Mouse (Mus musculus) limb, embryonic 10.5 days (tissue): ENCODE data around the gene Rere. TPM values are rescaled to one million over a fixed set of nuclear protein-coding genes. Genes with fewer than 3 reads are reported as not detected.

Experiments used
- DNase-seq: peaks from one replicate; pipeline ENCODE4 v3.0.0-alpha.2; 2017; ENCODE audit warnings: low spot score
- H3K27ac ChIP-seq: fragments of 300-500 bp; sonication (generic); 2 replicates; pipeline ENCODE4 v1.5.1; 2016; ENCODE audit warnings: mild to moderate bottlenecking
- H3K27me3 ChIP-seq: fragments of 300-500 bp; sonication (generic); 2 replicates; pipeline ENCODE4 v1.6.1; 2016; ENCODE audit warnings: low read depth, mild to moderate bottlenecking; ENCODE audit not compliant: poor library complexity, severe bottlenecking
- H3K36me3 ChIP-seq: fragments of 300-500 bp; sonication (generic); 2 replicates; pipeline ENCODE4 v1.6.1; 2016; ENCODE audit warnings: mild to moderate bottlenecking, moderate library complexity
- H3K4me1 ChIP-seq: fragments of 300-500 bp; sonication (generic); 2 replicates; pipeline ENCODE4 v1.6.1; 2016
- H3K4me3 ChIP-seq: fragments of 300-500 bp; sonication (generic); 2 replicates; pipeline ENCODE4 v1.5.1; 2016; ENCODE audit warnings: mild to moderate bottlenecking, moderate library complexity
- H3K9me3 ChIP-seq: fragments of 300-500 bp; sonication (generic); replicated peaks from 2 replicates; pipeline ENCODE4 v1.6.1; 2016; ENCODE audit warnings: mild to moderate bottlenecking
- WGBS: fragments of 180-500 bp; shearing (Covaris S2); methylation state at CpG from one replicate; pipeline ENCODE4 v1.1.7; 2016; 5-methylcytosine and 5-hydroxymethylcytosine counted together
- polyA plus RNA-seq: library from polyadenylated mRNA; unstranded; fragments of >200 nt; fragmentation: Nextera tagmentation; extraction: Ambion mirVana; gene quantifications from 2 replicates; pipeline ENCODE4 v1.2.1, GENCODE M21; 2016

Rere gene
- polyA plus RNA-seq, 1 experiment from 2014 or later, result 40.3 TPM

DNA sequence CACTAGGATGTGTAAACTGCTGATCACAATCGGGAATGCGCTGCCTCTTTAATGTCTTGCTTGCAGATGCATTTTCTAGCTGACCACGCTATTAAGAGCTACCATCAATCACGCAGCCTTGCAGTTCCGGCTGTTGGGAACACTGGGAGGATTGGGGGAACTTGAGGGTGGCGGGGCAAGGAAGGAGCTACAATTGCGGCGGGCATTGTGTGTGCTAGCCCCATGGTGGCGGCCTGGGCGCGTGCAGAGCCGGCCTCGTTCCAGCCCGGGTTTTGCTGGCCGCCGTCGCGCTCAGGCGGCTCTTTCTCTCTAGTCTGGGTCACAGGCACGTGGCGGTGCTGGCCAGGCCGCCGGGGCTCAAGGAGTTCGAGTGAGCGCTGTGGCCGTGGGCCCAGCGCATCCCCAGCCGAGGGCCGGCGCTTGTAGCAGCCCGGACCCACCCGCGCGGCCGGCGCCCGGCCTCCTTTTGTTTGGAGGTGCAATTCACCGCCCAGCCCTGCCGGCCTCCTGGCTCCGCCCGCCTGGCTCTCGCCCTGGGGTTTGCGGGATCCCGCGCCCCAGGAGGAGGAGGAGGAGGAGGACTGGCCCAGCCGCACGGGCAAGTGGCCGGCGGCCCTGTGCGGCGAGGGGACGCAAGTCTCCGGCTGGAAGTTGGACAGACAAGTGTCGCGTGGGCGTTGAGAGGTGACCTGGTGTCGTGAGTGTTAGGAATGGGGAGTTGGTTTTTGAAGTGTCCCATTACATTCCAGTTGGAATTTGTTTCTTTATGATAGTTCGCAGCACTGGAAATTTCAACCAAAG lies 90.3 kb downstream of the Rere start:
- DNase-seq, result peak; percentile 89
- H3K4me1 ChIP-seq, result peaks cover 79% of the 10 kb centered on the region
- no peaks in the 10 kb centered on the region for H3K9me3 ChIP-seq
- peak overlapping the region; percentile 79 for H3K4me3 ChIP-seq
- H3K27me3 ChIP-seq, result no peaks in the 10 kb centered on the region
- WGBS, result under 1% methylated on average over 58 of the region's 58 CpGs
- H3K27ac ChIP-seq, result peak overlapping the region; percentile 99
- H3K36me3 ChIP-seq, result no peaks in the 10 kb centered on the region

DNA sequence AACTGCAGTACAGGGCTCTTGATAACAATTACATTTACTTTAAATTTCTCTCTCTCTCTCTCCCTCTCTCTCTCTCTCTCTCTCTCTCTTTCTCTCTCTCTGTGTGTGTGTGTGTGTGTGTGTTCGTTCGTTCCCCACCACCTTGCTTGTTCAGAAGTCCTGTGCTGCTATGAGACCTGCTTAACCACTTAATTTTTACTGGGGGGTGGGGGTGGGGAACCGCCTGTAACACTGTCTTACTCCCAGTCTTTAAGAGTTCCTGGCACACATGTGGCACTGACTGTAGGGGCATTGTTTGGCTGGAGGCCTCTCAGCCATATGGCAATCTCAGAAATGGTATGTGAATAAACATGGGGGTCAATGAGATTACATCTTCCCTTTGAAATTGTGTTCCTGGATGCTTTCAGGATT lies 91.2 kb downstream of the Rere start:
- WGBS, result 0% methylated on average over 3 of the region's 3 CpGs

DNA sequence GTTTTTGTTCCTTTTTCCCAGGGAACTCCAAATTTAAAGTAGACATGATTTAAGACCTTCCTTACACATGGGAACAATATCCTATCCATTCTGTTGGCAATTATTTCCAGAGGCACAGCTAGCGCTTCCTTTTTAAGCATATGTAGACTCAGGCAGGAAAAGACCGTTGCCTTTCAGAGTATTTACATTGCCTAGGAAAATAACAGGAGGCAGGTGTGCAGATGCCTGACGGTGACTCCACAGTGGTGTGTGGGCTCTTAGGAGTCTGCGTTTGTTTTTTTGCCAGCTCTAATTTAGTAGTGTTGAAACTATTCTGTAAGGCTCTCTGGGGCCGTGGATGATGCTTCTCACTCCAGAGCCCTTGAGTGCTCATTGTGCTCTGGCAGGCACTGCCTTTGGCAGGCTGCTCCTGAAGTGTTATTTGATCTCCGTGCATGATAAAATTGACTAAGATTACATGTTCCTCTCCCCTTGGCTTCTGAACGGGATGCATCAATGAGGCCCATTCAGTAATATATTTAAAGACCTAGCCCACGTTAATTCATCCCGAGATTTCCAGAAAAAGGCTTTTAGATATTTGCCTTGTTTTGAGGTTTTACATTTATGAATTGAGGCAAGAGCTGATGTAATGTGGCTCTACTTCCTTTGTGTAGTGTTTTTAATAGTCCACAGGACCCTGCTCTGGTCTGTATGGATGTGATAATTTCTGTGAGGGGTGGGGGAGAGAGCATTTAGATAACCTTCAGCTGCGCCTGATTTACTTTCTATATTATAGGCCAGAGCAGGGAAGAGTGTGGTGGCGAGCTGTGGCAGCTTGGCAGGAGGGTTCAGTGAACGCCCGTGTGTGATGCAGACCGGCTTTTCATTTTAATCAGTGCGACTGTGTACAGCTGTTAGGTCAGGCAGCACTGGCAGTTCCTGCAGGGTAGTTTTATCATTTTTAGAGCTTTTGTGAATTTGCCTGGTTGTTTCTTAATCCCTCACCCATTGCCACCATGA lies 92.0 kb downstream of the Rere start:
- H3K4me3 ChIP-seq, result peak overlapping the region; percentile 79
- DNase-seq, result peak; percentile 61

More for the DNA sequence above, 91.2 kb downstream of the Rere start:
- Histone ChIP-seq H3K4me3 (peak overlapping the region; percentile 79), H3K27ac (peak overlapping the region; percentile 99), H3K27me3 (no peaks in the 10 kb centered on the region), H3K36me3 (no peaks in the 10 kb centered on the region), H3K4me1 (peaks cover 80% of the 10 kb centered on the region), H3K9me3 (no peaks in the 10 kb centered on the region)
- DNase-seq, result peak; percentile 66

DNA sequence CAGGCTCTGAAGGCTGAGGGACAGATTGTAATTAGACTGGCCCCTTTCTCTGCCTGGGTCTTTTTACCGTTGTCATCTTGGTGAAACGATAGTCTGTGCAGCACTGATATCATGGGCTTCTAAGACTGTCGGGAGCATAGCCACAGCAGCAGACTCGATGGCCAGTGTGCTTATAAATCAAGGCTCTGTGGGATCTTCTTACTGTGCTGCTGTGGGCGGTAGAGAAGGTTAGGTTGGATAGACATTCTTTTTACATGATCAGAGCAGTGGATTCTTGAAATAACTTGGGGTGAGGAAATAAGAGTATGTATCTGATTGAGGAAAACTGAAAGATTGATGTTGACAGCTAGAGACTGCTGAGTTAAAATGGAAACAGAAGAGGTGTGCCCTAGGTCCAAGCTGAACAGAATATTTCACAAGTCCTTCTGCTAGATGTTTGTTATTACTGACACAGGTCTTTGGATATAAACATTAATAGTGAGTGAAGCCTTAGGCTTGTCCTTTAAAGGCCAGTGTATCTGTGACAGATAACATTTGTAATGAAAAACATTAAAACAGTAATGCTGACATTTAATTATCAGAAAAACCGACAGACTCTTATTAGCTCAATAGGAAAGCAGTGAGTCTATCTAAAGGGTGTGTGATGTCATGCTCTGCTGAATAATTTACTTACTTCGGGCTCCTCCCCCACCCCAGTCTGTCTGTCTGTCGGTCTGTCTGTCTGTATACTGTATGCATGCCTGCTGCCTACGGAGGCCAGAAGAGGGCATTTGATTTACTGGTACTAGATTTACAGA lies 93.4 kb downstream of the Rere start:
- no peak for DNase-seq
- Histone ChIP-seq H3K36me3 (no peaks in the 10 kb centered on the region), H3K27me3 (no peaks in the 10 kb centered on the region), H3K27ac (peak overlapping the region; percentile 99; the same call in 1 of the 2 replicates), H3K4me1 (peaks cover 81% of the 10 kb centered on the region), H3K9me3 (no peaks in the 10 kb centered on the region), H3K4me3 (peak overlapping the region; percentile 79)
- 37% methylated on average over 9 of the region's 9 CpGs for WGBS

More for the DNA sequence above, 92.0 kb downstream of the Rere start:
- no peaks in the 10 kb centered on the region for H3K27me3 ChIP-seq
- no peaks in the 10 kb centered on the region for H3K9me3 ChIP-seq
- H3K36me3 ChIP-seq, result no peaks in the 10 kb centered on the region
- peaks cover 82% of the 10 kb centered on the region for H3K4me1 ChIP-seq
- H3K27ac ChIP-seq, result peak overlapping the region; percentile 99
- WGBS, result 10% methylated on average over 15 of the region's 15 CpGs

DNA sequence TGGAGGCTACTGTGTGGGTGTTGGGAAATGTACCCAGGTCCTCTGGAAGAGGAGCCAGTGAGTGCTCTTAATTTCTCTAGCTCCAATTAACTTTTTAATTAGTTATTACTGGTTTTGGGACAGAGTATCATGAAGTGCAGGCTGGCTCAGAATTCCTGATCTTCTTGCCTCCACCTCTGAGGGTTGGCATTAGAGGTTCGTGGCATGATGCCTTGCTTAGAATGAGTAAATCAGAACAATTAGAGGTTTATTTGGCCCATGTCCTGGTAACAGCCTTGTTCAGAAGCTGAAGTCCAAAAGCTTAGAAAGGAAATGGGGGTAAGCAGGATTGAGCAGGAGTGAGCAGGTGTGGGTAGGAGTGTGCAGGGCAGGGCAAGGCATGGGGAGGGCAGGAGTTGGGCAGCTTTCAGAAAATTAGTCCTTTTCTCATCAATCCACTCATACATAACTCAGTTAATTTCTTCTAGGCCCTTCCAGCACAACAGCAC lies 94.0 kb downstream of the Rere start:
- no peaks in the 10 kb centered on the region for H3K9me3 ChIP-seq
- H3K4me1 ChIP-seq, result peaks cover 81% of the 10 kb centered on the region
- no peaks in the 10 kb centered on the region for H3K27me3 ChIP-seq
- WGBS, result 88% methylated on average over 1 of the region's 1 CpGs
- no peaks in the 10 kb centered on the region for H3K36me3 ChIP-seq
- no peak for DNase-seq
- H3K27ac ChIP-seq, result peak overlapping the region; percentile 44; the same call in 1 of the 2 replicates
- H3K4me3 ChIP-seq, result no peak overlapping the region

DNA sequence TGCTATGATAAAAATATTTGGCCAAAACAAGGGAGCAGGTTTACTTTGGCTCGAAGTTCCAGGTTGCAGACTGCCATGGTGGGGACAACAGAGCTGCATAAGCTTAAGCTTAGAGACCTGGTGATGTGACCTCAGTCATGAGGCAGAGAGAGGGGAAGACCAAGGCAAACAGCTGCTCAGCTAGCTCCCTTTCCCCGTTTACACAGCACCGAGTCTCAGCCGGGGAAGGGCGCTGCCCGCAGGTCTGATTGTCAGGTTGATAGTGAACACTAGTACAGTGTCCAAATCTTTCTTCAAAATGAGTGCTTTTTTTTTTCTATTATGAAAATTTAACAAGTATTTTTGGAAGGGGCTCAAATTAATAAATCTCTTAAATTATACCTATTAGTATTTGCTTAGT lies 97.9 kb downstream of the Rere start:
- Histone ChIP-seq H3K27ac (no peak overlapping the region), H3K36me3 (no peaks in the 10 kb centered on the region), H3K27me3 (no peaks in the 10 kb centered on the region), H3K4me1 (peaks cover 56% of the 10 kb centered on the region), H3K9me3 (no peaks in the 10 kb centered on the region), H3K4me3 (no peak overlapping the region)
- no peak for DNase-seq
- 87% methylated on average over 6 of the region's 6 CpGs for WGBS

DNA sequence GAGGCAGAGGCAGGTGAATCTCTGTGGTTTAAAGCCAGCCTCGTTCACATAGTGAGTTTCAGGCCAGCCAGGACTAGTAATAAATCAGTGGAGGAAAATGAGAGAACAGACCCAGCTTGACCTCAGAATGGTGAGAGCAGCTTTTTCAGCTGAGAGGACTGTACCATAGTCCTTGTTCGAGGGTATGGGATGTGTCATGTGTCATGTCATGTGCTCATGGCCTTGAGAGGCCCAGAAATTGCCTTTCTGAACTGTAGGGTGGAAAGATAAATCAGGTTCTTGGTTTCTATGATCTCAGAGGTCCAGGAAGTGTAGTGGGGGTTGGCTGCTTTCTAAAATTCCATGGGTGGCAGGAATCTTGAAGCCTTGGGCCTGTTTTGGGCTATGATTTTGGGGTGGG lies 98.3 kb downstream of the Rere start:
- no peak overlapping the region for H3K4me3 ChIP-seq
- 40% methylated on average over 2 of the region's 2 CpGs for WGBS
- H3K27me3 ChIP-seq, result no peaks in the 10 kb centered on the region
- H3K9me3 ChIP-seq, result no peaks in the 10 kb centered on the region
- no peaks in the 10 kb centered on the region for H3K36me3 ChIP-seq
- no peak overlapping the region for H3K27ac ChIP-seq
- peaks cover 52% of the 10 kb centered on the region for H3K4me1 ChIP-seq
- DNase-seq, result no peak

DNA sequence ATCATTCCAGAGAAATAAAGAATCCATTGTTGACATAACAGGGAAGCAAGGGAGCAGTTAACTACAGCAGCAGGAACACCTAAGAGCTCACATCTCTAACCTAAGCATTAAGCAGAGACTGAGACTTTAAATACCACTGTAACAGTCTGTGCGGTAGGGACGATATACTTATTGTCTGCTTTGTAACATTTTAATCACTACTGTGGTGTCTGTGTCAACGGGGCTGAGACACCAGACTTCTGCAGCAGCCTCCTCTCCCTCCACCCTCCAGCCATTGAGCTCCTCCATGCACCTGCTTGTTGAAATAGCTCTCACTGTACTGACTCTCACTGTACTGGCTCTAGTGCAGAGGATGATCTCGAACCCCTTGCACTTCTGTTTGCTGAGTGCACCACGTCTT lies 98.8 kb downstream of the Rere start:
- Histone ChIP-seq H3K27ac (no peak overlapping the region), H3K4me1 (peaks cover 51% of the 10 kb centered on the region), H3K27me3 (no peaks in the 10 kb centered on the region), H3K9me3 (no peaks in the 10 kb centered on the region), H3K4me3 (no peak overlapping the region), H3K36me3 (0 out of 2 replicates have a peak, but pooled peaks cover 2% of the 10 kb centered on the region)
- WGBS, result 86% methylated on average over 5 of the region's 5 CpGs
- no peak for DNase-seq

DNA sequence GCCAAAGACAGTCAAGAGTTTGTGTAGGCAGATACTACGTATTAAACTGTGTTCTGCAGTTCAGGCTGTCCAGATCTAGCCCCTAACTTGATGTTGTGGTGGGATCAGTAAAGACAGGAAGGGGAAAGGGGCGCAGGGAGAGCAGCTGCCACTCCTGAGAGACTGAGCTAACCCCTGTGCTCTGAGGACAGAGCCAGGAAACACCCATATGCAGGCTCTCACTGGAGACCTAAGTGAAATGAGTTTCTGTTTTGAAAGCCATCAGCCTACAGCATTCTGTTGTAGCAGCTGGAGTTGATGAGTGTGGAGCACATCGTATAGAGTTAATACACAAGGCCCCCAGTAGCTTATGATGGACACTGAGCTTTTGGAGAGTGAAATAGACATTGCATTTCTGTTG lies 101.1 kb downstream of the Rere start:
- H3K9me3 ChIP-seq, result no peaks in the 10 kb centered on the region
- 88% methylated on average over 3 of the region's 3 CpGs for WGBS
- H3K4me3 ChIP-seq, result no peak overlapping the region
- no peak for DNase-seq
- H3K27ac ChIP-seq, result no peak overlapping the region
- no peaks in the 10 kb centered on the region for H3K27me3 ChIP-seq
- H3K4me1 ChIP-seq, result peaks cover 41% of the 10 kb centered on the region
- H3K36me3 ChIP-seq, result 0 out of 2 replicates have a peak, but pooled peaks cover 6% of the 10 kb centered on the region

DNA sequence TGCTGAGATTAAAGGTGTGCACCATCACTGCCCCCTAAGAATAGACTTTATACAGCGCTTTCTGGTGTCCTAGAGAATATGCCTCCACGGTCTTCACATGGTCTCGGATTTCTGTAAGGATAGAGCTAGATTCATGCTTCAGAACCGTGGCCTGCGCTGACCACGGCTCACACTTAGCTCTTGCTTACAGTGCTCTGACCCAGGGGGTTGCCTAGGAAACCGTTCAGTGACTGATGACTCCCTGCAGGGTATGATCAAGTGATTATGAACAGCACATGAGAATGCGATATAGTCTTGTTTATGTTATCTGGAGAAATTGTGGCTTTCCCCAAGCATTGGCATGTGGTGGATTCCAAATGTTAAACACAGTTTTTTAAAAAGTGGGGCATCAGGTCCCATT lies 103.0 kb downstream of the Rere start:
- Histone ChIP-seq H3K9me3 (no peaks in the 10 kb centered on the region), H3K4me1 (peaks cover 42% of the 10 kb centered on the region), H3K27me3 (no peaks in the 10 kb centered on the region), H3K27ac (no peak overlapping the region), H3K36me3 (peaks cover 16% of the 10 kb centered on the region; the same call in 1 of the 2 replicates), H3K4me3 (no peak overlapping the region)
- WGBS, result 81% methylated on average over 8 of the region's 8 CpGs
- DNase-seq, result no peak

DNA sequence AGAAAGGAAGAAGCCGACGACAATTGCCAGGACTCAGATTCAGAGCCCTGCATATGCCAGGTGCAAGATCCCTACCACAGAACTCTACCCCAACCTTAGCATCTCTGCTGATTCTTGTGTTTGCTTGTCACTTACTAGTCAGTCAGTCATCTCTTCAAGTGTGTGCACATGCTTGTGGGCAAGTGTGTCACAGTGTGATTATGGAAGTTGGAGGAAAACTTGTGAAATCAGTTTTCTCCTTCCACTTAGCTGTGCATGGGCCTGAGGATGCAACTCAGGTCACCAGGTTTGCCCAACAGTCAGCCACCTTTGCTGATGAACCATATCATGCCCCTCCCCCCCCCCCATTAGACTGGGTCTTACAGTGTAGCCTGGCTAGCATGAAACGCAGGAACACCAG lies 103.5 kb downstream of the Rere start:
- peaks cover 40% of the 10 kb centered on the region for H3K4me1 ChIP-seq
- no peak overlapping the region for H3K4me3 ChIP-seq
- no peak for DNase-seq
- no peaks in the 10 kb centered on the region for H3K27me3 ChIP-seq
- WGBS, result 86% methylated on average over 3 of the region's 3 CpGs
- H3K9me3 ChIP-seq, result no peaks in the 10 kb centered on the region
- no peak overlapping the region for H3K27ac ChIP-seq
- H3K36me3 ChIP-seq, result peaks cover 20% of the 10 kb centered on the region

DNA sequence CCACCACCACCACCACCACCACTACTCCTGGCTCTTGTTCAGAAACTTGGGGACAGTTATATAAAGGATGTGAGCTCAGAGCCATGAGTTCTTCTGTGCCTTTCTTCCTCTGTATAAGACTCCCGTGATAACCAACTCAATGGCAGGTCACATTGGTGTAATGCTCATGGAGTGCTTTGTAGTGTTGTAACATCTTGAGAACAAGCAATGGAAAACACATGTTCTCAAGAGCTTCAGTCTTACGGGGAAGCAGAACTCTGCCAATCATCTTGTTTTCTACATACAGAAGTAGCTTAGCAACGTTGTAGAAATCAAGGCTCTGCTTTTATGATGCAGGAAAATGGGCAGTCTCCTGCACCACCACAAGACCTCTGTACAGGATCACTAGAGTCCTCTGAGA lies 107.1 kb downstream of the Rere start:
- Histone ChIP-seq H3K4me1 (peaks cover 43% of the 10 kb centered on the region), H3K27ac (no peak overlapping the region)
- 70% methylated on average over 3 of the region's 3 CpGs for WGBS

More for the DNA sequence above, 107.1 kb downstream of the Rere start:
- Histone ChIP-seq H3K4me3 (no peak overlapping the region), H3K36me3 (peaks cover 27% of the 10 kb centered on the region), H3K27me3 (no peaks in the 10 kb centered on the region), H3K9me3 (no peaks in the 10 kb centered on the region)
- DNase-seq, result no peak
